Comparison of ENCODE assay signal across 32 mouse cellular contexts in the genomic region with DNA sequence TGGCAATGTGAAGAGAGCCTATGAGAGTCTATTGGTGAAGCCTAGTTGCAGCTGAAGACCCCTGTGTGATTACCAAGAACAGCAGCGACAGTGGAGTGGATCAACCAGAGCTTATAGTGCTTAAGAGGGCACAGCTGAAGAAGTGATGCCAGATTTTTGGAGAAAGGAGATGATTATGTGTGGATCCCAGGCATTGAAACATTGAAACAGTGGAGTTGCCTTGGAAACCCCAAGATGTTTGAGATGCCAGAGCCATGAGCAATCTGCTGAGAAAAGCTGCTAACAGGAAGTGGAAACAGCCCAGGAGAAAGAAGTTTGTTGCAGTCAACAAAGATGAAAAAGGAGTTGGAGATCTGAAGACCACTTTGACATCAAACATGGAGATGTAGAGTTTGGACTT. TPM values are rescaled to one million over a fixed set of nuclear protein-coding genes. Genes with fewer than 3 reads are reported as not detected.
A peak's percentile ranks its signal among the peaks of the same experiment; 100 is the strongest.
DNase-seq lines count a peak whose midpoint lies in the region; ATAC-seq and TF ChIP-seq lines count a peak whose summit lies in the region.
"Had no signal": no experiment of that assay in that cellular context is flagged by ENCODE, and none has a peak within 500 bp of the region (broad histone marks: within the 10 kb centered on the region; RNA-seq: fewer than 3 reads in every experiment).

No protein-coding gene starts in this region.

- H3K9ac ChIP-seq in lung, postnatal 0 days (replicated peaks; ENCODE audit: low read depth), result no peak overlapping the region
- no peak overlapping the region for H3K9ac ChIP-seq in midbrain, embryonic 16.5 days (ENCODE audit: low read depth, low read length)
- H3K9ac ChIP-seq: embryonic facial prominence, embryonic 13.5 days; embryonic facial prominence, embryonic 15.5 days; forebrain, embryonic 13.5 days; forebrain, embryonic 15.5 days; forebrain, postnatal 0 days had no signal

- ATAC-seq in lung, postnatal 0 days, result no peak
- ATAC-seq in midbrain, embryonic 16.5 days, result no peak
- ATAC-seq: activated CD4-positive, CD25-positive, alpha-beta regulatory T cell, adult 4 months; forebrain, embryonic 13.5 days; forebrain, embryonic 15.5 days; forebrain, postnatal 0 days had no signal

- H3K4me1 ChIP-seq in lung, postnatal 0 days (ENCODE audit: insufficient read depth, low read depth, low read length), result no peaks in the 10 kb centered on the region
- no peaks in the 10 kb centered on the region for H3K4me1 ChIP-seq in midbrain, embryonic 16.5 days (ENCODE audit: control insufficient read depth, insufficient read depth, low read length)
- H3K4me1 ChIP-seq: embryonic facial prominence, embryonic 13.5 days; embryonic facial prominence, embryonic 15.5 days; forebrain, embryonic 13.5 days; forebrain, embryonic 15.5 days had no signal

- no peak for TF ChIP-seq CTCF in lung, postnatal 0 days (IDR thresholded peaks at IDR 0.05)

- H3K27ac ChIP-seq in lung, postnatal 0 days (ENCODE audit: low read length), result no peak overlapping the region
- H3K27ac ChIP-seq in midbrain, embryonic 16.5 days (ENCODE audit: low read length), result no peak overlapping the region
- H3K27ac ChIP-seq: embryonic facial prominence, embryonic 13.5 days; embryonic facial prominence, embryonic 15.5 days; forebrain, embryonic 13.5 days; forebrain, embryonic 15.5 days had no signal

- TF ChIP-seq EP300 in lung, postnatal 0 days (IDR thresholded peaks at IDR 0.05), result no peak

- DNase-seq in lung, postnatal 10 days, result peak; percentile 4
- DNase-seq in lung, postnatal 0 days (ENCODE audit: low spot score), result no peak
- DNase-seq in 3T3-L1 (ENCODE audit: low read depth, low spot score) (peak; percentile 85), NIH3T3 (ENCODE audit: low read depth) (peak; percentile 69)
- peak; percentile 22 for DNase-seq in fibroblast of lung, adult 2 months (ENCODE audit: low read depth)
- DNase-seq in heart, postnatal 14 days, result no peak
- DNase-seq in testis, postnatal 10 days (ENCODE audit: low spot score), result no peak
- DNase-seq: adrenal gland, adult 8-10 months; adrenal gland, postnatal 14 days; adrenal gland, postnatal 36 days; cerebellum, adult 11 months; cerebellum, adult 18-20 months; cerebellum, adult 8-10 months; cerebellum, adult 9-11 months; cerebellum, postnatal 14 days; cerebellum, postnatal 36 days; embryo, embryonic 11 days; forebrain, postnatal 0 days had no signal

- intact Hi-C loops in heart, postnatal 14 days (cut with DNase I), result no loop called here

- WGBS in lung, postnatal 0 days, result 39% methylated on average over 1 of the region's 1 CpGs
- WGBS in midbrain, embryonic 16.5 days, result 70% methylated on average over 1 of the region's 1 CpGs

- H3K9me3 ChIP-seq in lung, postnatal 0 days (ENCODE audit: low read length), result no peaks in the 10 kb centered on the region
- peaks cover 3% of the 10 kb centered on the region for H3K9me3 ChIP-seq in midbrain, embryonic 16.5 days (replicated peaks; ENCODE audit: control insufficient read depth, low read length, poor library complexity, severe bottlenecking)
- H3K9me3 ChIP-seq: embryonic facial prominence, embryonic 15.5 days had no signal

- no peak overlapping the region for H3K4me3 ChIP-seq in lung, postnatal 0 days (ENCODE audit: low read depth, low read length)
- H3K4me3 ChIP-seq in midbrain, embryonic 16.5 days (ENCODE audit: low read depth, low read length), result no peak overlapping the region
- H3K4me3 ChIP-seq: embryonic facial prominence, embryonic 13.5 days; embryonic facial prominence, embryonic 15.5 days; erythroblast, embryonic 14.5 days; forebrain, embryonic 13.5 days; forebrain, embryonic 15.5 days had no signal

- H3K4me2 ChIP-seq in lung, postnatal 0 days (replicated peaks; ENCODE audit: low read depth, low read length), result no peak overlapping the region
- no peak overlapping the region for H3K4me2 ChIP-seq in midbrain, embryonic 16.5 days (ENCODE audit: low read length)
- H3K4me2 ChIP-seq: embryonic facial prominence, embryonic 13.5 days; embryonic facial prominence, embryonic 15.5 days; forebrain, embryonic 13.5 days; forebrain, embryonic 15.5 days had no signal

- no peaks in the 10 kb centered on the region for H3K36me3 ChIP-seq in lung, postnatal 0 days (ENCODE audit: insufficient read depth, low read length)
- no peaks in the 10 kb centered on the region for H3K36me3 ChIP-seq in midbrain, embryonic 16.5 days (ENCODE audit: control insufficient read depth, insufficient read depth, low read length)
- H3K36me3 ChIP-seq: embryonic facial prominence, embryonic 13.5 days; embryonic facial prominence, embryonic 15.5 days; forebrain, embryonic 15.5 days had no signal

- no peaks in the 10 kb centered on the region for H3K27me3 ChIP-seq in lung, postnatal 0 days (replicated peaks; ENCODE audit: insufficient read depth, low read length)
- no peaks in the 10 kb centered on the region for H3K27me3 ChIP-seq in midbrain, embryonic 16.5 days (ENCODE audit: control insufficient read depth, insufficient read depth, low read depth, low read length)
- H3K27me3 ChIP-seq: embryonic facial prominence, embryonic 13.5 days; embryonic facial prominence, embryonic 15.5 days; forebrain, embryonic 13.5 days; forebrain, embryonic 15.5 days had no signal

RNA-seq across cellular contexts. Expression of gene 2900092C05Rik, which starts 1.4 kb away (rescaled TPM):
- polyA plus RNA-seq in lung, postnatal 0 days (2015; fragmentation: Nextera tagmentation; extraction: Ambion mirVana), result not detected in 2 replicates
- polyA plus RNA-seq in midbrain, embryonic 16.5 days (2015; fragmentation: Nextera tagmentation; extraction: Ambion mirVana), result not detected in 2 replicates
- total RNA-seq in heart, postnatal 14 days (2021), result not detected
- total RNA-seq: adrenal gland, adult 18-20 months; adrenal gland, adult 8-10 months; adrenal gland, postnatal 14 days; adrenal gland, postnatal 36 days; common myeloid progenitor, adult 5-6 weeks; ES-E14; forebrain, postnatal 0 days; MEL had no signal
- polyA plus RNA-seq: activated CD4-positive, CD25-positive, alpha-beta regulatory T cell, adult 4 months; C2C12; embryonic facial prominence, embryonic 11.5 days; embryonic facial prominence, embryonic 13.5 days; embryonic facial prominence, embryonic 15.5 days; erythroblast, embryonic 14.5 days; forebrain, embryonic 11.5 days; forebrain, embryonic 13.5 days; forebrain, embryonic 15.5 days; forebrain, postnatal 0 days had no signal

RNA-seq across cellular contexts. Expression of gene Zfp606, which starts 32.8 kb away (rescaled TPM):
- 9.7 and 10.1 TPM in 2 replicates for polyA plus RNA-seq in lung, postnatal 0 days (2015; fragmentation: Nextera tagmentation; extraction: Ambion mirVana)
- polyA plus RNA-seq in midbrain, embryonic 16.5 days (2015; fragmentation: Nextera tagmentation; extraction: Ambion mirVana), result 45.6 and 50.9 TPM in 2 replicates
- total RNA-seq in heart, postnatal 14 days (2021), result 10 to 100 TPM; 12.1 to 14.0 TPM

Comparison
In these comparisons a context has a peak if more than half of its experiments do, and no peak if none do; other contexts are left out.
1. DNase-seq: peak in lung, postnatal 10 days (single experiment), 3T3-L1 (single experiment), NIH3T3 (single experiment) and fibroblast of lung, adult 2 months (single experiment); none in lung, postnatal 0 days (single experiment), heart, postnatal 14 days (0 of 2) and testis, postnatal 10 days (single experiment).